Mouse (Mus musculus) olfactory bulb, adult 2 months (tissue): ENCODE results near the gene Adcy4.

ENCODE experiments used
- CTCF ChIP-seq: fragments of 200-500 bp; IDR thresholded peaks from 2 replicates; pipeline ENCODE4 v1.5.1; 2012; ENCODE audit warnings: low read depth, mild to moderate bottlenecking, low read length, moderate library complexity; ENCODE audit not compliant: insufficient read depth
- POLR2A ChIP-seq: fragments of 200-500 bp; IDR thresholded peaks from 2 replicates; pipeline ENCODE4 v1.6.1; 2012; ENCODE audit warnings: mild to moderate bottlenecking, low read depth, low read length, moderate library complexity; ENCODE audit not compliant: insufficient read depth

GRCm38 (mm10) chr14:55730531-55731032 is 53.3 kb downstream of the Adcy4 start:
- no peak for TF ChIP-seq CTCF
- TF ChIP-seq POLR2A: no peak
